8 mouse cellular contexts compared by ENCODE assay signal in the genomic region with DNA sequence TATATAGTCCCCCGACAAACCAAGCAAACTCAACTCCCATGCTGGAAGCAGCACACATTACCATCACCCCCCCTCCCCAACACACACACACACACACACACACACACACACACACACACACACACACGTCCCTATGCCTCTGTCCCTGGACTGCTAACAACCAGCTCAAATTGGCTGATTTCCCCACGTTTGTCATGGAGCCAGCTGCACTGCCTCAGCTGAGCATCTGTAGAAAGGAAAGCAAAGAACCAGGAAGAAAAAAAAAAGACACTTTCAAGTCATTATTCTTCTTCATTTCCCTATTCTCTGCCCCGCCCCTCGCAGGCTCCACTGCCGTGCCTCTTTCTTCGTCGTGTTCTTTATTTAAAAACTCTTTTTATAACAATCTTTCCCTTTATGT.
DNase-seq lines count a peak whose midpoint lies in the region; ATAC-seq lines count a peak whose summit lies in the region.

No protein-coding gene starts in this region.

- no peak overlapping the region; the same call in 1 of the 2 replicates for H3K27ac ChIP-seq in forebrain, embryonic 14.5 days (ENCODE audit: low read depth, low read length)
- H3K27ac ChIP-seq in forebrain, embryonic 11.5 days (ENCODE audit: low read depth, low read length), result no peak overlapping the region

- H3K4me2 ChIP-seq in forebrain, embryonic 14.5 days (ENCODE audit: low read length), result no peak overlapping the region
- no peak overlapping the region for H3K4me2 ChIP-seq in forebrain, embryonic 11.5 days (ENCODE audit: low read depth, low read length, severe bottlenecking)

- H3K36me3 ChIP-seq in forebrain, embryonic 14.5 days (ENCODE audit: control insufficient read depth, insufficient read depth, low read length), result no peaks in the 10 kb centered on the region
- H3K36me3 ChIP-seq in forebrain, embryonic 11.5 days (ENCODE audit: control insufficient read depth, insufficient read depth, low read length), result no peaks in the 10 kb centered on the region
- no peaks in the 10 kb centered on the region for H3K36me3 ChIP-seq in splenic B cell, adult 2 months (ENCODE audit: control insufficient read depth, insufficient read depth, low read length, poor library complexity, severe bottlenecking)

- H3K27me3 ChIP-seq in forebrain, embryonic 14.5 days (replicated peaks; ENCODE audit: control insufficient read depth, insufficient read depth, low read length), result no peaks in the 10 kb centered on the region
- H3K27me3 ChIP-seq in forebrain, embryonic 11.5 days (ENCODE audit: control insufficient read depth, insufficient read depth, low read length), result no peaks in the 10 kb centered on the region
- H3K27me3 ChIP-seq in splenic B cell, adult 2 months (ENCODE audit: control insufficient read depth, insufficient read depth, low read length, poor library complexity, severe bottlenecking), result no peaks in the 10 kb centered on the region

- ATAC-seq in forebrain, embryonic 14.5 days, result peak; percentile 57; the same call in 1 of the 2 replicates
- no peak for ATAC-seq in forebrain, embryonic 11.5 days (replicated peaks; ENCODE audit: low FRiP score)

- DNase-seq in forebrain, embryonic 14.5 days (ENCODE audit: low spot score), result peak; percentile 87
- DNase-seq in forebrain, embryonic 11.5 days (ENCODE audit: low spot score), result no peak
- DNase-seq in right cerebral cortex, postnatal 14 days, result peak; percentile 61
- DNase-seq in right cerebral cortex, postnatal 25 days, result no peak
- peak; percentile 53 for DNase-seq in heart, postnatal 25 days (ENCODE audit: low spot score)
- peak; percentile 24 to 35 for DNase-seq in layer of hippocampus, postnatal 36 days
- peak; percentile 24 for DNase-seq in splenic B cell, adult 2 months (ENCODE audit: low read depth, low spot score)
- DNase-seq in embryo, embryonic 10 days (ENCODE audit: low spot score), result no peak

- no peak overlapping the region for H3K4me3 ChIP-seq in forebrain, embryonic 14.5 days (ENCODE audit: low read depth, low read length)
- H3K4me3 ChIP-seq in forebrain, embryonic 11.5 days (ENCODE audit: low read depth, low read length), result no peak overlapping the region

- H3K9me3 ChIP-seq in forebrain, embryonic 14.5 days (replicated peaks; ENCODE audit: control insufficient read depth, low read length), result no peaks in the 10 kb centered on the region
- H3K9me3 ChIP-seq in forebrain, embryonic 11.5 days (ENCODE audit: control insufficient read depth, low read length), result no peaks in the 10 kb centered on the region

- H3K9ac ChIP-seq in forebrain, embryonic 14.5 days (ENCODE audit: low read length), result no peak overlapping the region
- H3K9ac ChIP-seq in forebrain, embryonic 11.5 days (ENCODE audit: low read length), result no peak overlapping the region

- H3K4me1 ChIP-seq in forebrain, embryonic 14.5 days (ENCODE audit: control insufficient read depth, insufficient read depth, low read length), result peaks cover 5% of the 10 kb centered on the region; the same call in 1 of the 2 replicates
- no peaks in the 10 kb centered on the region for H3K4me1 ChIP-seq in forebrain, embryonic 11.5 days (replicated peaks; ENCODE audit: control insufficient read depth, insufficient read depth, low read length)

- 15% methylated on average over 8 of the region's 8 CpGs for WGBS in forebrain, embryonic 14.5 days
- 55% methylated on average over 8 of the region's 8 CpGs for WGBS in forebrain, embryonic 11.5 days

- intact Hi-C loops in heart, postnatal 25 days (cut with DNase I), result loop anchor here (5.0 kb wide), 1 partner anchor 409 kb away; no protein-coding TSS in a partner anchor

Comparison
In these comparisons a context has a peak if more than half of its experiments do, and no peak if none do; other contexts are left out.
1. DNase-seq: peak in forebrain, embryonic 14.5 days (single experiment), right cerebral cortex, postnatal 14 days (single experiment), heart, postnatal 25 days (single experiment), layer of hippocampus, postnatal 36 days (2 of 2) and splenic B cell, adult 2 months (single experiment); none in forebrain, embryonic 11.5 days (single experiment), right cerebral cortex, postnatal 25 days (single experiment) and embryo, embryonic 10 days (single experiment).